Mouse (Mus musculus): ENCODE data around the gene Pnldc1.

Pnldc1 gene

DNA sequence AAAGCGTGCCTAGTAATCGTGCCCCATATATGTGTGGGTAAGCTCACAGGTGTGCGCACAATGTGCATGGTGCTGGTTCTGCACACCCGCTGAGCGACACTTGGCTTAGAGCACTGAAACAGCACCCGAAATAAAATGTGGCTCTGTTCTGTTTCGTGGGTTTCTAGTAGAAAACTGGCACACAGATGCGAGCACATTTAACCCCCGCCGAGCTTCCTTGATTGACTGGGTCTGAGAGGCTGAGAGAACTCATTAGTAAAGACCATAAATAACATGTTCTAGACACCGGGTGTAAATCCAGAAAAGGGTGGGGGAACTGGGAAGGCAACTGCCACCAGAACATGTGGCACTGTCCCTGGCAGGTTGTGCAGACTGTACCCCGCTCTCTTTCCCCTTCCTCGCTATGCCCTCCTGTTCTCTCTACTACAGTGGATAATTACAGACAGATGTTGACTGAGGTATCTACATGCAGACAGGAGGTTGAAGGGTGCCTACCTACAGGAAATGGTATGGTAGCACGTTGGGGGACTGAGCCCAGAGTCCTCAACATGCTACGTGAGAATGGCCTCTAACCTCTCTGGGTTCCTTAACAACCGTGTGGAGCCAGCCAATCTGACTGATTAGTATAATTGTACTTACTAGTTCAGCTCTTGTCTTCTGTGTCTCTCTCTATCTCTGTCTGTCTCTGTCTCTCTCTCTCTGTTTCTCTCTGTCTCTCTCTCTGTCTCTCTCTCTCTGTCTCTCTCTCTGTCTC, 37.6 kb downstream of the Pnldc1 start:
- in situ Hi-C loops (cut with MboI; ENCODE audit: low pct_unique_long_range_greater_than_20kb in 1 of 2, low sequenced_read_pairs in 2 of 2, unreplicated experiment in 1 of 2) = no loop called here

- in situ Hi-C loops (cut with MboI; ENCODE audit: low pct_unique_long_range_greater_than_20kb in 1 of 2, low sequenced_read_pairs in 2 of 2, unreplicated experiment in 1 of 2) = no loop called here
Measured at GRCm38 (mm10) chr17:12868640-12869039, 41.4 kb downstream of the Pnldc1 start.

DNA sequence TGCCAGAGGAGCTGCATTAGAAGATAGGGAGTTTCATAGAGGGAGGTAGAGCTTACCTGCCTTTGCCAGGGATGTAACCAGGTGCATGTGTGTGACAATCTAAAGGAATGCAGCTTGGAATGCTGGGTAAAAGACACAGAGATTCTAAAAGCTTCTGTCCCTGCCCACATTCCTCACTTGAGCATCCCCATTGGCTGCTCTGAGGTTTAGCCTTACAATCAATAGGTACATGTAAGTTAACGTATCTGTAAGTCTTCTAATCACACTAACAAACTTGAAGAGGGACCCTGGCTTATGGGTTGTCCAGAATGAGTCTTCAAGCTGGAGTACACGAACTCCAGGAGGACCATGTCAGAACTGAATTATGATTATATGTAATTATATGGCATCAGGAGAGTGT, 42.0 kb downstream of the Pnldc1 start, which contains the start of gene Mas1:
Gene Mas1 (minus strand): TSS at position 101 of the 400 bp plus-strand sequence.
- in situ Hi-C loops (cut with MboI; ENCODE audit: low pct_unique_long_range_greater_than_20kb in 1 of 2, low sequenced_read_pairs in 2 of 2, unreplicated experiment in 1 of 2) = no loop called here

DNA sequence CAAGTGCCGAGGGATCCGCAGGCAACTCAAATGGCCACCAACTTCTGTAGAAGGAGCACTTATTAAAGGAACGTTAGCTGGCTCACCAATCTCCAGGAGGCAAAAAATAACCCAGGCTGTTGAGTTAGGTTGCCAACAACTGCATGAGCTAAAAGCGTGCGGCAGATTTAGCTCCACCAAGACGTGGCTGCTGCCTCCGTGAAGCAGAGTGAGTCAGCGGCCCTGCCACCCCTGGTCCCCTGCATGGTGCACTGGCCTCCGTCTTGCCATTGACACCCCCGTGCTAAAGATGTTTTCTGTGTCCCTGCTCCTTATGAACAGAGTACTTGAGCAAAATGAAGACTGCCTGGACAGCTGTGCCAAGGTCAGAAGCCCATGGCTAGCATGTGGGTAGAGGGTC, 43.2 kb downstream of the Pnldc1 start:
- in situ Hi-C loops (cut with MboI; ENCODE audit: low pct_unique_long_range_greater_than_20kb in 1 of 2, low sequenced_read_pairs in 2 of 2, unreplicated experiment in 1 of 2) = no loop called here

DNA sequence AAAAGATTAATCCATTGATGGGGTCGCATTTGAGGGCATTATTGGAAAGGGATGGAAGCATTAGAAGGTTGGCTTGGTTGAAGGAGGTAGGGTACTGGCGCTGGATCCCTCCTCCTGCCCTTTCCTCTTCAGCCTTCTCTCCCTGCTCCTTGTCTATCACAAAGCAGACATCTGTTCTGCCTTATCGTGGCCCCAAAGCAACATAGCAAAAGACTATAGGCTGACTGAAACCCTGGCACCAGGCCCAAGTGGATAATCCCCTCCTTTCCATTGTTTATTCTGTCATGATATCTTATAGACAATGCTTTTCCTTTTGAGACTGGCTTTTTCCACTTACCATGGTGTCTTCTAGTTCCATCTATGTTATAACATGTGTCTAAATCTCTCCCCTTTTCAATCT, 44.6 kb downstream of the Pnldc1 start:
- in situ Hi-C loops (cut with MboI; ENCODE audit: low pct_unique_long_range_greater_than_20kb in 1 of 2, low sequenced_read_pairs in 2 of 2, unreplicated experiment in 1 of 2) = no loop called here

DNA sequence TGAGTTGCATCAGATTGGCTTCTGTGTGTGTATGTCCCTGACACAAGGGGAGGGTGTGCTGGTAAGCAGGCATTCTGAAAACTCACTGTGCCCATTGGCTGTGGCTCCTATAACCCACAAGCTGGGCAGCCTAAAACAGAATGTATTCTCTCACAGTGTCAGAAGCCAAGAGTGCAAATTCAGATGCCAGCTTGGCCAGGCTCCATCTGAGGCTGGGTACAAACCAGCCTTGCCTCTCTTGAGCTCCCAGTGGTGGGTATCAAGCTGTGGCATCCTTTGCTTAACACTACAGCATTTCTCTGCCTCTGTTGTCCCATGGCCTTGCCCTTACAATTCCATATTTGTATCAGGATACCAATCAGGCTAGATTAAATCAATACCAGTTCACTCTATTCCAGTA, 45.9 kb downstream of the Pnldc1 start:
- in situ Hi-C loops (cut with MboI; ENCODE audit: low pct_unique_long_range_greater_than_20kb in 1 of 2, low sequenced_read_pairs in 2 of 2, unreplicated experiment in 1 of 2) = no loop called here

DNA sequence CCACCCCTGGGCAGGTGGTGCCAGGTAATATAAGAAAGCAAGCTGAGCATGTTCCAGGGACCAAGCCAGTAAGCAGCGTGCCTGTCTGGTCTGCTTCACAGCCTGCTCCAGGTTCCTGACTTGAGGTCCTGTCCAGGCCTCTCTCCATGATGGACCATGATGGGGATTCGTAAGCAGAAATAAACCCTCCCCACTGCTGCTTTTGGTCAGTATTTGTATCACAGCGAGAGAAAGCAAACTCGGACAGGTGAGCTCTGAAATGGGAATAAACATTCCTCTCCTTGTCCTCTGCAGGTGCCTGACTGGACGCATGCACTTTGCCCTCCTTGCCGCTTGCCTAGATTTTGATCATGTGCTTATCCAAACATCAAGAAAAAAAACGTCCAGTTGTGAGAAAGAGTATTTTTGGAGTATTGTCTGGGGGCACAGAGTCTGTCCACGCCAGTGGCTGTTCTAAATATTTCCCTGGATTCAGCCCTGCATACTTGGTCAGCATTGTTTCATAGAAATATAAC, 51.0 kb downstream of the Pnldc1 start:
- in situ Hi-C loops (cut with MboI; ENCODE audit: low pct_unique_long_range_greater_than_20kb in 1 of 2, low sequenced_read_pairs in 2 of 2, unreplicated experiment in 1 of 2) = no loop called here

GRCm38 (mm10) chr17:12858072-12858471, 52.0 kb downstream of the Pnldc1 start:
- in situ Hi-C loops (cut with MboI; ENCODE audit: low pct_unique_long_range_greater_than_20kb in 1 of 2, low sequenced_read_pairs in 2 of 2, unreplicated experiment in 1 of 2) = no loop called here

GRCm38 (mm10) chr17:12857395-12857794, 52.6 kb downstream of the Pnldc1 start:
- in situ Hi-C loops (cut with MboI; ENCODE audit: low pct_unique_long_range_greater_than_20kb in 1 of 2, low sequenced_read_pairs in 2 of 2, unreplicated experiment in 1 of 2) = no loop called here

GRCm38 (mm10) chr17:12854386-12854785, 55.6 kb downstream of the Pnldc1 start:
- in situ Hi-C loops (cut with MboI; ENCODE audit: low pct_unique_long_range_greater_than_20kb in 1 of 2, low sequenced_read_pairs in 2 of 2, unreplicated experiment in 1 of 2) = no loop called here

GRCm38 (mm10) chr17:12853821-12854220, 56.2 kb downstream of the Pnldc1 start:
- in situ Hi-C loops (cut with MboI; ENCODE audit: low pct_unique_long_range_greater_than_20kb in 1 of 2, low sequenced_read_pairs in 2 of 2, unreplicated experiment in 1 of 2) = no loop called here

DNA sequence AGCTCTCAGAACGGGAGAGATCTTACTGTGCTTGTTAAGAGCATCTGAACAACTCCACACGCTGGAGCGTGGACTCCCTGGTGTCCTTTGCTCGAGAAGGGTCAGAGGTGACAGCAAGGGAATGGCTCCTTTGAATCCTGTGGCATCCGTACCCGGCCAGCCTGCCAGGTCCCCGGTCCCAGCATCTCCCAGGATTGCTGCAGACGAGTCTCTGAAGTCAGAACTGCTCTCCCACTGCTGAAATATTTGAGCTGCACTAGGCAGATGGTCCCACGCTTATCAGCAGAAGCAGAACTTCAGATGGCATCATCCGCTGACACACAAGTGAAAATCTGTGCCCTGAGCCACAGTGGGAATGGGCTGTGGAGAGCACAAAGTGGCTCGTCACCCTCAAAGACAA, 58.3 kb downstream of the Pnldc1 start:
- in situ Hi-C loops (cut with MboI; ENCODE audit: low pct_unique_long_range_greater_than_20kb in 1 of 2, low sequenced_read_pairs in 2 of 2, unreplicated experiment in 1 of 2) = no loop called here

DNA sequence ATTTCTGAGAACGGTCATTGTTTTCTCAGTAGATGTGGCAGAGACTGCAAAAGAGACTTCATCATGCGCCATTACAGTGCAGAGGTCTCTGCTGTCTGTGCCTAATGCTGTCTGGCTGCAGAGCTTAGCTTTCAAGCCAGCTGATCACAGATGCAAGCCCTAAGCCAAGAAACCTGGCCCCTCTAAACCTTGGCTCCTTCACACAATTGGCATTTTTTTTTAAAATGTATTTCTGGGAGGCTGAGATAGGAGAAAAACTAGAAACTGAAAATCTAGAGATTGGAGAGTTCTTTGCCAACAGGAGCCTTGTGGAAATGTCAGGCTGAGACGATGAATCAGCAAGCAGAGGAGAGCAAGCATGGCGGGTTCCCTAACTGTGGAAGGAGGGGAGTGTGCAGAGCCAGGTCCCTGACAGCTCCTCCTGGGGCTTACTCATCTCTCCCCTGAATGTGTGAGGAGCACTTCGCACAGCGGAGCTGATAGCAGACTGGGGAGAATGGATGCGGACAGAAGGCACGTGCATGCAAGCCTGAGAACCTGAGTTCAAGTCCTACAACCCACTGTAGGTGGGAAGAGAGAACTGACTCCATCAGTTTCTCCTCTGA, 60.1 kb downstream of the Pnldc1 start:
- in situ Hi-C loops (cut with MboI; ENCODE audit: low pct_unique_long_range_greater_than_20kb in 1 of 2, low sequenced_read_pairs in 2 of 2, unreplicated experiment in 1 of 2) = no loop called here

DNA sequence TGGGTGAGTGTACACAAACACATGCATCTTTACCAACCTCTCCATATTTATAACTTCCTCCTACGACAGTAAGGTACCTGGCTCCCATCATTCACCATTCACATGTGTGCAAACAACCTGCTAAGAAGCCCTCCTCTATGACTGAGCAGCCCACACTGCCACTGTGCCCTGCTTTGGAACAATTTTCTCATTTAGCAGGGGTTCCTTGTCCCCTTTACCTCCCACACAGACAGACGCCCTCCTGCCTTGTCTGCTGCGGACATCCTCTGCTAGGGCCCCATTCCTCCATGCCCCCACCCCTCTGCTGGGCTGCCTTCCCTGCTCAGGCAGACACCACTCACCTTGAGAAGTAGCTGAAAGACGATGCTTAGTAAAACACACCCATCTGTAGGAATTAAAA, 62.3 kb downstream of the Pnldc1 start:
- in situ Hi-C loops (cut with MboI; ENCODE audit: low pct_unique_long_range_greater_than_20kb in 1 of 2, low sequenced_read_pairs in 2 of 2, unreplicated experiment in 1 of 2) = no loop called here

DNA sequence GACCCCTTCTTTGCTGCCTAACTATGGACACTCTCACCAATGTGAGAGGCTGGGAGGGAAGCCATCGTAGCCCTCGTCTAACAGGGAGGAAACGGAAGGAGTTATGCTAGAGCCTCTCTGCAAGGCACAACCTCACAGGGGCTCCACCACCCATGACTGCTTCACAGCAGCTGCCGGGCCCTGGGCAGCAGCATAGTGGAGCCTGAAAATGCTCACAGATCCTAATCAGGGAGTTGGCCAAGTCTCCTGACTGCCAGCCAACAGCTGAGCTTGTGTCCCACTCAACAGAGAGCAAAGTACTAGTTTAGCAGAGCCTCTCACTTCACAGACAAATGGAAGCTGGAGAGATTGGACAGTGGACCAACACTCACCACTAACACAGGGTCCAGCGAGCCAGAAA, 63.6 kb downstream of the Pnldc1 start:
- in situ Hi-C loops (cut with MboI; ENCODE audit: low pct_unique_long_range_greater_than_20kb in 1 of 2, low sequenced_read_pairs in 2 of 2, unreplicated experiment in 1 of 2) = no loop called here

- in situ Hi-C loops (cut with MboI; ENCODE audit: low pct_unique_long_range_greater_than_20kb in 1 of 2, low sequenced_read_pairs in 2 of 2, unreplicated experiment in 1 of 2) = no loop called here
Measured at GRCm38 (mm10) chr17:12845862-12846261, 64.2 kb downstream of the Pnldc1 start.

GRCm38 (mm10) chr17:12844540-12844939, 65.5 kb downstream of the Pnldc1 start:
- in situ Hi-C loops (cut with MboI; ENCODE audit: low pct_unique_long_range_greater_than_20kb in 1 of 2, low sequenced_read_pairs in 2 of 2, unreplicated experiment in 1 of 2) = no loop called here

GRCm38 (mm10) chr17:12843826-12844225, 66.2 kb downstream of the Pnldc1 start:
- in situ Hi-C loops (cut with MboI; ENCODE audit: low pct_unique_long_range_greater_than_20kb in 1 of 2, low sequenced_read_pairs in 2 of 2, unreplicated experiment in 1 of 2) = no loop called here

GRCm38 (mm10) chr17:12839475-12840267, 70.4 kb downstream of the Pnldc1 start:
- in situ Hi-C loops (cut with MboI; ENCODE audit: low pct_unique_long_range_greater_than_20kb in 1 of 2, low sequenced_read_pairs in 2 of 2, unreplicated experiment in 1 of 2) = no loop called here
